In genomic region chr15:79529935-79530334, GRCm38 (mm10) we compare ENCODE assay signal across 25 mouse cellular contexts. TPM values are rescaled to one million over a fixed set of nuclear protein-coding genes. Genes with fewer than 3 reads are reported as not detected.
A peak's percentile ranks its signal among the peaks of the same experiment; 100 is the strongest.
DNase-seq lines count a peak whose midpoint lies in the region; ATAC-seq and TF ChIP-seq lines count a peak whose summit lies in the region.
"Had no signal": no experiment of that assay in that cellular context is flagged by ENCODE, and none has a peak within 500 bp of the region (broad histone marks: within the 10 kb centered on the region; RNA-seq: fewer than 3 reads in every experiment).

No protein-coding gene starts in this region.

- peaks cover 7% of the 10 kb centered on the region for H3K79me2 ChIP-seq in myocyte (ENCODE audit: control insufficient read depth, insufficient read depth)

- peaks cover 4% of the 10 kb centered on the region; the same call in 1 of the 2 replicates for H3K4me1 ChIP-seq in liver, embryonic 13.5 days (replicated peaks)
- H3K4me1 ChIP-seq: lung, embryonic 15.5 days had no signal

- H3ac ChIP-seq in myocyte (ENCODE audit: control insufficient read depth, insufficient read length) = no peak overlapping the region

- no peak overlapping the region for H3K27ac ChIP-seq in liver, embryonic 13.5 days
- H3K27ac ChIP-seq: embryonic facial prominence, embryonic 12.5 days; heart, embryonic 13.5 days; lung, embryonic 15.5 days had no signal

- TF ChIP-seq POLR2A in myocyte (IDR thresholded peaks at IDR 0.05; ENCODE audit: insufficient read length, low read depth) = peak; percentile 38

- no peak overlapping the region for H3K4me3 ChIP-seq in liver, embryonic 13.5 days (replicated peaks)
- H3K4me3 ChIP-seq in myocyte = no peak overlapping the region
- H3K4me3 ChIP-seq: embryonic facial prominence, embryonic 12.5 days; heart, embryonic 13.5 days; lung, embryonic 15.5 days had no signal

- H3K4me2 ChIP-seq in liver, embryonic 13.5 days = no peak overlapping the region
- H3K4me2 ChIP-seq in myocyte (ENCODE audit: low read depth) = no peak overlapping the region
- H3K4me2 ChIP-seq: embryonic facial prominence, embryonic 12.5 days; heart, embryonic 13.5 days; lung, embryonic 15.5 days had no signal

- intact Hi-C loops in gastrocnemius, postnatal 14 days (cut with DNase I; ENCODE audit: low total_unique reads) = no loop called here
- intact Hi-C loops in left cerebral cortex, postnatal 10 days (cut with DNase I) = loop anchor here (10.0 kb wide), 1 partner anchor 295 kb away; no protein-coding TSS in a partner anchor

- ATAC-seq in liver, embryonic 13.5 days (ENCODE audit: low read depth) = peak; percentile 32; the same call in 1 of the 2 replicates
- ATAC-seq: hindbrain, embryonic 16.5 days; intestine, postnatal 0 days had no signal

- H3K9ac ChIP-seq in liver, embryonic 13.5 days = no peak overlapping the region
- H3K9ac ChIP-seq: embryonic facial prominence, embryonic 12.5 days; heart, embryonic 13.5 days; lung, embryonic 15.5 days had no signal

- DNase-seq in gastrocnemius, postnatal 14 days = peak; percentile 61
- no peak for DNase-seq in gastrocnemius, postnatal 10 days
- no peak for DNase-seq in liver, embryonic 13.5 days
- DNase-seq in liver = no peak
- DNase-seq in R1 (ENCODE audit: low read depth, low spot score) = peak; percentile 85
- no peak for DNase-seq in left cerebral cortex, postnatal 10 days (ENCODE audit: extremely low spot score in 1 of 2, low spot score in 2 of 2)
- no peak for DNase-seq in layer of hippocampus, postnatal 10 days (ENCODE audit: low spot score in 2 of 2)
- DNase-seq: adrenal gland, postnatal 14 days; cerebellum, adult 18-20 months; heart, postnatal 4 days; left cerebral cortex, postnatal 4 days; midbrain, embryonic 14.5 days; retina, postnatal 1 day; right cerebral cortex, postnatal 4 days; thymus, adult 18-20 months had no signal

- WGBS in liver, embryonic 13.5 days (ENCODE audit: insufficient replicate concordance) = 82% methylated on average over 7 of the region's 7 CpGs

- H3K36me3 ChIP-seq in liver, embryonic 13.5 days = peaks cover 90% of the 10 kb centered on the region
- H3K36me3 ChIP-seq in myocyte (ENCODE audit: control insufficient read depth, insufficient read depth) = peaks cover 93% of the 10 kb centered on the region

- no peaks in the 10 kb centered on the region for H3K9me3 ChIP-seq in liver, embryonic 13.5 days (replicated peaks)
- H3K9me3 ChIP-seq: embryonic facial prominence, embryonic 12.5 days; heart, embryonic 13.5 days; lung, embryonic 15.5 days had no signal

- H3K27me3 ChIP-seq in liver, embryonic 13.5 days = no peaks in the 10 kb centered on the region
- H3K27me3 ChIP-seq in myocyte (ENCODE audit: control insufficient read depth, insufficient read depth, insufficient read length) = no peaks in the 10 kb centered on the region
- H3K27me3 ChIP-seq: embryonic facial prominence, embryonic 12.5 days; heart, embryonic 13.5 days; lung, embryonic 15.5 days had no signal

TF ChIP-seq in myocyte, 11 proteins besides CTCF, POLR2A, EP300 and RAD21:
- TF ChIP-seq REST (IDR thresholded peaks at IDR 0.05; ENCODE audit: insufficient read depth, insufficient read length) (no peak), POLR2AphosphoS2 (IDR thresholded peaks at IDR 0.05; ENCODE audit: insufficient read length, low read depth) (peak; percentile 75)

RNA-seq across cellular contexts. Expression of gene Kdelr3, which starts 13.7 kb away (rescaled TPM):
- total RNA-seq in gastrocnemius, postnatal 14 days (2021) = 10 to 100 TPM; 14.1 to 22.6 TPM
- 10 to 100 TPM; 29.9 to 38.0 TPM for total RNA-seq in gastrocnemius, postnatal 10 days (2021)
- polyA plus RNA-seq in liver, embryonic 13.5 days (2015; fragmentation: Nextera tagmentation; extraction: Ambion mirVana) = 6.2 and 6.4 TPM in 2 replicates
- 74.7 TPM for polyA plus RNA-seq in myocyte (2012; fragmentation: generic; extraction: Trizol)
- total RNA-seq in left cerebral cortex, postnatal 10 days (2021) = 1 to 10 TPM; 1.4 to 1.6 TPM
- total RNA-seq in layer of hippocampus, postnatal 10 days (2021) = 1 to 10 TPM; 1.0 to 1.3 TPM
- total RNA-seq: common myeloid progenitor, adult 5-6 weeks; granulocyte monocyte progenitor cell, adult 5-6 weeks; neutrophil, adult 5-6 weeks had no signal

RNA-seq across cellular contexts. Expression of gene Ddx17, which starts 16.6 kb away (rescaled TPM):
- total RNA-seq in gastrocnemius, postnatal 14 days (2021) = 10 to 100 TPM; 75.8 to 77.4 TPM
- 100 to 1,000 TPM in 1 of 2 experiments, 10 to 100 TPM in 1; 94.8 to 163 TPM for total RNA-seq in gastrocnemius, postnatal 10 days (2021)
- polyA plus RNA-seq in liver, embryonic 13.5 days (2015; fragmentation: Nextera tagmentation; extraction: Ambion mirVana) = 12.1 and 12.6 TPM in 2 replicates
- 96.2 TPM for polyA plus RNA-seq in myocyte (2012; fragmentation: generic; extraction: Trizol)
- 100 to 1,000 TPM; 381 TPM for total RNA-seq in left cerebral cortex, postnatal 10 days (2021)
- 100 to 1,000 TPM; 381 to 420 TPM for total RNA-seq in layer of hippocampus, postnatal 10 days (2021)

RNA-seq across cellular contexts. Expression of gene Kcnj4, which starts 24.9 kb away (rescaled TPM):
- under 1 TPM in 1 of 2 experiments, not detected in 1; 0.08 TPM for total RNA-seq in gastrocnemius, postnatal 14 days (2021)
- total RNA-seq in gastrocnemius, postnatal 10 days (2021) = under 1 TPM; 0.26 to 0.27 TPM
- polyA plus RNA-seq in liver, embryonic 13.5 days (2015; fragmentation: Nextera tagmentation; extraction: Ambion mirVana) = not detected in 2 replicates
- polyA plus RNA-seq in myocyte (2012; fragmentation: generic; extraction: Trizol) = 0.06 TPM
- total RNA-seq in left cerebral cortex, postnatal 10 days (2021) = 100 to 1,000 TPM; 116 to 124 TPM
- total RNA-seq in layer of hippocampus, postnatal 10 days (2021) = 10 to 100 TPM; 57.7 to 66.4 TPM
- total RNA-seq: common myeloid progenitor, adult 5-6 weeks; granulocyte monocyte progenitor cell, adult 5-6 weeks; megakaryocyte progenitor cell, adult 5-6 weeks; neutrophil, adult 5-6 weeks had no signal
- polyA plus RNA-seq: embryonic facial prominence, embryonic 12.5 days; hindbrain, embryonic 16.5 days; intestine, postnatal 0 days; midbrain, embryonic 14.5 days had no signal

Comparison
In these comparisons a context has a peak if more than half of its experiments do, and no peak if none do; other contexts are left out.
1. DNase-seq: peak in gastrocnemius, postnatal 14 days (single experiment) and R1 (single experiment); none in gastrocnemius, postnatal 10 days (single experiment), liver, embryonic 13.5 days (single experiment), liver (single experiment), left cerebral cortex, postnatal 10 days (0 of 2) and layer of hippocampus, postnatal 10 days (0 of 2).
2. RNA of gene Kdelr3, which starts 13.7 kb away (total RNA-seq): 29.9 to 38.0 TPM in gastrocnemius, postnatal 10 days and 14.1 to 22.6 TPM in gastrocnemius, postnatal 14 days; 1.4 to 1.6 TPM in left cerebral cortex, postnatal 10 days and 1.0 to 1.3 TPM in layer of hippocampus, postnatal 10 days; every median in the first group is over 4 times any median in the second.
3. RNA of gene Kcnj4, which starts 24.9 kb away (total RNA-seq): 116 to 124 TPM in left cerebral cortex, postnatal 10 days and 57.7 to 66.4 TPM in layer of hippocampus, postnatal 10 days; 0.26 to 0.27 TPM in gastrocnemius, postnatal 10 days and 0.08 TPM in gastrocnemius, postnatal 14 days; every median in the first group is over 10 times any median in the second.